Mouse (Mus musculus): Measurements from ENCODE around the gene Car12.
"Not testable (repeated sequence)": the region's sequence is repeated elsewhere in the genome, so short reads cannot be mapped to it uniquely, and the experiment has no call there.

The Car12 gene

GRCm38 (mm10) chr9:66760991-66761390, 47.5 kb downstream of the Car12 start:
- in situ Hi-C loops (cut with MboI, MseI): no loop called here

GRCm38 (mm10) chr9:66768721-66769120, 55.2 kb downstream of the Car12 start:
- in situ Hi-C loops (cut with MboI, MseI): no loop called here

- in situ Hi-C loops (cut with MboI, MseI): no loop called here
Measured at GRCm38 (mm10) chr9:66769275-66769674, 55.8 kb downstream of the Car12 start.

GRCm38 (mm10) chr9:66770701-66771100, 57.2 kb downstream of the Car12 start:
- in situ Hi-C loops (cut with MboI, MseI): no loop called here

GRCm38 (mm10) chr9:66784552-66784951, 71.1 kb downstream of the Car12 start:
- in situ Hi-C loops (cut with MboI, MseI): loop anchor here (5.0 to 10.0 kb wide), 2 partner anchors 38 to 140 kb away; no protein-coding TSS in a partner anchor

DNA sequence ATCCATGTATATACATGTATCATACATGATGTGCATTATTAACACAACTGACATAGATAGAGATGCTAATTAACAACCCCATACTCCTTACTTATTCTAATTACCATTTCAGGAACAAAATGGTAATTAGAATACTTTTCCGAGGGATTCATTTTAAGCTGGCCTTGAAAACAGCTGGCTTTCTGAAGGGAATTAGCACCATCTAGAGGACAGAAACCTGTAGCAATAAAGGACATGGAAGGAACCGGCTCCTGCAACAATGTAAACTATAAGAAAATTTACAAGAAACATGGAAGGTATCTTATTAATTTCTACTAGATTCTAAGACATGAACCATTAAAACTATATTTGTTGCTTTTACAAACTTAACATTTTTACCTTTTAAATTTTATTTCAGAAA, 74.3 kb downstream of the Car12 start:
- in situ Hi-C loops (cut with MboI, MseI): loop anchor here (10.0 kb wide), 1 partner anchor 143 kb away; no protein-coding TSS in a partner anchor

DNA sequence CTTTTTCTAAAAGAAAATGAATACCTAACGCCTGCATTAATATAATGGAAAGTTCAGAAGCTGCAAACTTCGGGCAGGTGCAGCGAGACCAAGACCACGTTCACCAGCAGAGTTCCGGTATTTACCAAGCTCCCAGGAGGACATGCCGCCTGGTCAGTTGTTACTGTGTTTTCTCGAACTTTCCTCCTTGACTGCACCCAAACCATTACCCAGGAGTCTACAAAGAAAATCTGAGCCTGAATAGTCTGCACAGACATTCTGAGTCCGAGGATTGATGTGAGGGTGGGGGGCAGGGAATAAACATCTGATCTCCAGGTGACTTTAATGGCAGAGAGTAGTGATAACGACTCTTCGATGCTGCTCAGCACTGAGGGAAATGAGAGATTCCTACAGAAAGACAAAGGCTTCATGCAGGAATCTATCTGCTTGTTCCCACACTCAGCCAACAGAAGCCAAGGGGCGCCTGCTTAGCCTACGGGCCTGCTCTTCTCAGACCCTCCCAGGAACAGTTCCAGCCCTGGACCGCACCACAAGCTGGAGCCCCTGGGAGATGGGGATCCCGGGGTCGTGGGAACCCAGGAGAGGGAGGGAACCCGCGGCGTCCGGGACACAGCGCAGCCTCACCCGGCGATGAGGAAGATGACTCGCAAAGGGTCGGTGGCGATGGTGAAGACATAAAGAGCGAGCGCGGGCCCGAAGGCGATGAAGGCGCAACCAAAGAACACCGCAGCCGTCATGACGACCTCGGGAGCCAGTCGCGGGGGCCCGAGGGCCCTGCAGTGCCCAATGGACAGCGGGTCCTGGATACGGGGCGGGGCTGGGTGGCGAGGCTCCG, 81.4 kb downstream of the Car12 start:
- in situ Hi-C loops (cut with MboI, MseI): no loop called here

DNA sequence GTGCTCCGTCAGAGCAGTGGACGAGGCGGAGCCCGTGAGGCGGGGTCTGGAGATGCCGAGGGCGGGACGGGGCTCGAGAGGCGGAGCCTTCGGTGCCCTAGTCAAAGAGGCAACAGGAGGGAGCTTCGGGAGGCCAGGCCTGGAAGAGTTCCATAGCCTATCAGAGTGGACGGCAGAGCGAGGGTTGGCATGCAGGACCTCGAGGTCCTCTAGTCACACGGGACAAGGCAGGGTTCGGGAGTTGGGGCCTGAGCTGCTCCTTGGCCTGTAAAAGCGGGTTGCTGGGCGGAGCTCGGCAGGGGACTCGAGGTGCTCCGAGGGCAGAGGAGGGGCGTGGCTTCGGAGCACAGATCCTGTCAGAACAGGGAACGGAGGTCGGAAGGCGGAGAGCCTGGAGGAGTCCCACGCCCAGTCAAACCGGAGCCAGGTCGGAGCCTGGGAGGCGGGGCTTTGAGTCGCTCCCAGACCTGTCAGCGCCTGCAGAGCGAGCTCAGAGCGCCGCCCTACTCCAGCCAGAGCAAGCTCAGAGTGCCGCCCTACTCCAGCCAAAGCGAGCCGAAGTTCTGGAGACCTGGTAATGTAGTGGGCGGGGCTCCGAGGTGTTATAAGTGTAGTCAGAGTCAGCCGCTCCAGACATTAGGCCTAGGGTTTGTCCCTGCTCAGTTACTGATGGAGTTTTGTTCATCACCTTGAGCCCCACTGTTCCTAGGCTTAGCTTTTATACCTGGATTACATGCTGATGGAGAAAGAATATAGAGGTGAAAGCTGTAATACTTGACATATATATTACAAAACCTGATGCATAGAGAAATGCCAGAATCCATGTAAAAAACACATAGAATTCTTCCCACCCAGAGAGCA, 82.2 kb downstream of the Car12 start, which contains the start of gene Aph1b:
Gene Aph1b, minus strand, starts transcription at position 27 of the 861 bp plus-strand sequence.
- in situ Hi-C loops (cut with MboI, MseI): no loop called here

DNA sequence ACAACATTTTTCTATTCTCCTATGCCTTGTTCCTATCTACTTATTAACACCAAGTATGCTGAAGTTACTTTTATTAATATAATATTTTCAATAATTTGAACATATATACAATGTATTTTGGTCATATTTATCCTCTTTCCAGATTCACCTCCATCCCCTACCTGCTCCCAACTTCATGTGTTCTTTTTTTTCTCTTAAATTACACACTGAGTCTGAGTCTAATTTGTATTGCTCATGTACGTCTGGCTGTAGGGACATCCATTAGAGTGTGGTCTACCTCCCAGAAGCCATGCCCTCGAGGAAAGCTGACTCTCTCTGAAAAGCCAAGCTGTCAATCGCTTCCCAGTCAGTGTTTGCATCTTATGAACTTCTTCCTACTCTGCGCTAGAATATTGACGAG, 83.3 kb downstream of the Car12 start, which contains the start of gene Gm10647:
Gene Gm10647, plus strand, starts transcription at position 301 of the 400 bp plus-strand sequence.
- in situ Hi-C loops (cut with MboI, MseI): no loop called here

- in situ Hi-C loops (cut with MboI, MseI): no loop called here
Measured at GRCm38 (mm10) chr9:66801947-66802346, 88.5 kb downstream of the Car12 start.

DNA sequence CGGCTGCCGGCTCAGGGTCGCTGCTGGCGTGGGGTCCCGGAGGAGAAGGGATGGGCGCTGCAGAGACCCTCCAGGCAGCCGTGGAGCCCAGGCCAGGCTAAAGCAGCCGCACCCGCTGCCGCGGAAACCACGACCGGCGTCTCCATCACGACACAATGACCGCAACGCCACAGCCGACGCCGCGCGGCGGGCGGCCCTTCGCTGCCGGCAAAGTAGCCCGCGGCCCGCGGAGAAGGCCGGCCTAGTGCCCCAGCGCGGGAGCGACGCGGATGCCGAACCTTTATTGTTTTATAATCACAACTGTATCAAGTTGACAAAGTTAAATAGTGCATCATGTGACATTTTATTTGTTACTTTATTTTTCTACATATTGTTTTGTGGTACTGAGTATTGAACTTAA, 92.5 kb downstream of the Car12 start:
- in situ Hi-C loops (cut with MboI, MseI): not testable (repeated sequence)

DNA sequence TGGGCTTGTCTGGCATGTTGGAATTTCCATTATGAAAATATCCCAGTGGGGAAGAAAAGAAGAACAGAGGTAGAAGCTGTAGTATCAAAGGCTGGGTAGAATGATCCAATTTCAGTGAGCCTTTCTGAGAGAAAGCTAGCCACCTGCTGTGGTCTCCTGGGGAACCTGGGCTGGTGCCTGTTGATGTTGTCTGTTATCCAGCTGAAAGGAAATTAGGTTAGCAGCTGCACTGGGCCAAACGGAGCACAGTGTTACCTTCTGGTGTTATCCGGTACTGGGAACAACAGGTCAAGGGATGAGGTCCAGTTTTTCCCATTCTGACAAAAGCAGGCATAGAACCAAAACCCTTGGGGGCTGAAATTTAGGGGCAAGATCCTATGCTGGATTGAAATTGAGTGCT, 99.9 kb downstream of the Car12 start:
- in situ Hi-C loops (cut with MboI, MseI): no loop called here
